Mouse (Mus musculus) limb, embryonic 14.5 days (tissue): ENCODE results near the gene Palld. TPM values are rescaled to one million over a fixed set of nuclear protein-coding genes. Genes with fewer than 3 reads are reported as not detected.

Experiments
- ATAC-seq: fragments of 200-750 bp; cut with Nextera tagmentation; 2 replicates; pipeline ENCODE4 v1.8.0; 2017; ENCODE audit warnings: low read depth, moderate number of reproducible peaks, moderate TSS enrichment; ENCODE audit not compliant: low FRiP score
- DNase-seq: peaks from one replicate; pipeline ENCODE4 v3.0.0-alpha.2; 2015; ENCODE audit warnings: low spot score
- H3K27ac ChIP-seq: fragments of 300-500 bp; sonication (generic); replicated peaks from 2 replicates; pipeline ENCODE4 v1.5.1; 2014; ENCODE audit warnings: low read depth, mild to moderate bottlenecking, low read length, moderate library complexity, mixed read lengths
- H3K27me3 ChIP-seq: fragments of 300-500 bp; sonication (generic); 2 replicates; pipeline ENCODE4 v1.6.1; 2014; ENCODE audit warnings: low read length, mixed read lengths; ENCODE audit not compliant: control insufficient read depth, insufficient read depth
- H3K36me3 ChIP-seq: fragments of 300-500 bp; sonication (generic); 2 replicates; pipeline ENCODE4 v1.6.1; 2014; ENCODE audit warnings: mild to moderate bottlenecking, low read length, moderate library complexity, mixed read lengths; ENCODE audit not compliant: control insufficient read depth, insufficient read depth
- H3K4me1 ChIP-seq: fragments of 300-500 bp; sonication (generic); 2 replicates; pipeline ENCODE4 v1.6.1; 2014; ENCODE audit warnings: antibody characterized with exemption, low read length, mixed read lengths; ENCODE audit not compliant: control insufficient read depth, insufficient read depth
- H3K4me2 ChIP-seq: fragments of 300-500 bp; sonication (generic); replicated peaks from 2 replicates; pipeline ENCODE4 v1.6.1; 2014; ENCODE audit warnings: low read depth, mild to moderate bottlenecking, low read length, moderate library complexity; ENCODE audit not compliant: severe bottlenecking
- H3K4me3 ChIP-seq: fragments of 300-500 bp; sonication (generic); replicated peaks from 2 replicates; pipeline ENCODE4 v1.5.1; 2014; ENCODE audit warnings: low read length
- H3K9ac ChIP-seq: fragments of 300-500 bp; sonication (generic); 2 replicates; pipeline ENCODE4 v1.6.1; 2014; ENCODE audit warnings: mild to moderate bottlenecking, low read depth, low read length, moderate library complexity; ENCODE audit not compliant: severe bottlenecking
- H3K9me3 ChIP-seq: fragments of 300-500 bp; sonication (generic); 2 replicates; pipeline ENCODE4 v1.6.1; 2016; ENCODE audit warnings: low read length; ENCODE audit not compliant: control insufficient read depth
- POLR2A ChIP-seq: fragments of 200-500 bp; IDR thresholded peaks from 2 replicates; pipeline ENCODE4 v1.8.0; 2012; ENCODE audit warnings: inconsistent platforms, mild to moderate bottlenecking, moderate library complexity, borderline replicate concordance; ENCODE audit not compliant: insufficient read depth, insufficient read length; ENCODE audit errors: extremely low read depth
- WGBS: fragments of 180-500 bp; shearing (Covaris S2); extraction: QIAGEN DNeasy Blood & Tissue Kit; methylation state at CpG from one replicate; pipeline ENCODE4 v1.1.7; 2014; 5-methylcytosine and 5-hydroxymethylcytosine counted together
- polyA plus RNA-seq, 2 experiments: library from polyadenylated mRNA; depleted of rRNA in 1 of 2; stranded (reverse) in 1 of 2; unstranded in 1 of 2; fragments of >200 nt; fragmentation: Nextera tagmentation in 1 of 2; extraction: Ambion mirVana in 1 of 2; gene quantifications; 2 replicates each; pipeline versions ENCODE4 v1.2.1 to v1.2.3; 2012 to 2014

Palld gene
- polyA plus RNA-seq, 2 experiments: 61.4 to 99.0 TPM

DNA sequence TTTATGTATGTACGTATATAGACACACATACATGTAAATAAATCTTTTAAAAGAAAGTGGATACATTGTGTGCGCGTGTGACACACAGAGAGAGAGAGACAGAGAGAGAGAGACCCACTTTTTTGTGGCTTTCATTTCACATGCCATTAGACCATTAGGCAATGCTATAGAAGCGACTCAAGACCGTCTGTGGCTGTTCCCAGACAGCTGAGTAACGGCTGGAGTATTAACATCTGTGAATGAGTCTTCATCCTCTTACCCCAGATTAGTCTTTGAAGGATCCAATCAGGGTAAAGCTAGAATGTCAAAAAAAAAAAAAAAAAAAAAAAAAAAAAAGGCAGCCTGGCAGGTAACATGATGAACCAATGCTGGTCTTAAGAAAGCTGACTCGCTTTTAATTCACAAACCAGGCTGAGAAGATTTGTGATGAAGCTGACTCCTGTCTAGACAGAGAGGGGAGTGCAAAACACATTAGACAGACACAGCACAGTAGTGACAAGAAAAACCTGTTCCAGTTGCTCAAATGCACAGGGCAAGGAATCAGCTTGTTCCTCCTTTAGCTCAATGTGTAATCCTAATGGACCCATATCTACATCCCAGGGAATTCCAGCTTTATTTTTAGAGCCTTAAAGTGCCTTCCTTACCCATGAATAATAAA lies 204.6 kb downstream of the Palld start:
- H3K9me3 ChIP-seq: no peaks in the 10 kb centered on the region
- peaks cover 25% of the 10 kb centered on the region for H3K4me1 ChIP-seq
- DNase-seq: no peak
- H3K9ac ChIP-seq: no peak overlapping the region
- no peak overlapping the region for H3K4me2 ChIP-seq
- no peak for TF ChIP-seq POLR2A
- 64% methylated on average over 7 of the region's 7 CpGs for WGBS
- no peak for ATAC-seq
- H3K36me3 ChIP-seq: peaks cover 21% of the 10 kb centered on the region; the same call in 1 of the 2 replicates
- H3K27ac ChIP-seq: no peak overlapping the region
- no peaks in the 10 kb centered on the region for H3K27me3 ChIP-seq
- no peak overlapping the region for H3K4me3 ChIP-seq

GRCm38 (mm10) chr8:61696846-61697455 lies 205.5 kb downstream of the Palld start:
- no peak for DNase-seq
- TF ChIP-seq POLR2A: no peak
- Histone ChIP-seq H3K4me2 (no peak overlapping the region), H3K27me3 (no peaks in the 10 kb centered on the region), H3K4me1 (peaks cover 21% of the 10 kb centered on the region), H3K4me3 (no peak overlapping the region), H3K36me3 (peaks cover 17% of the 10 kb centered on the region; the same call in 1 of the 2 replicates), H3K27ac (no peak overlapping the region), H3K9me3 (no peaks in the 10 kb centered on the region), H3K9ac (no peak overlapping the region)
- no peak for ATAC-seq
- 88% methylated on average over 2 of the region's 2 CpGs for WGBS

DNA sequence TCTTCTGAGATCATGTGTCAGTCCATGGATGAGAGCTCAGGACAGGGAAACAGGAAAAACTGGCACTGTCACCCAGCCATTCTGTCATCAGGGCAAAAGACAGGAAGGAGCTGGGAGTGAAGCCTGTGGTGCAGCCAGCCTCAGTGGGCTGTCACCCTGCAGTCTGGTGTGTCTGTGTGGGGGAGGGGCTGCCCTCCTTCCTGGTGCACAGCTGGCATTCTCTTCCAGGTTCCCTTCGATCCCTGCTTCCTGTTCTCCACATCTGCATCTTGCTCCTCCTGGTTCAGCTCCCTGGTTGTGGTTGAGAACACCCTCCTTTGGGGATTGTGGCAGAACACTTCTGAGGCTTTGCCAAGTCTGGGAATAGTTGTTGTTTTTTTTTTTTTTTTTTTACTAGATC lies 207.1 kb downstream of the Palld start:
- WGBS: 8% methylated on average over 1 of the region's 1 CpGs
- Histone ChIP-seq H3K4me3 (no peak overlapping the region), H3K4me1 (peaks cover 9% of the 10 kb centered on the region; the same call in 1 of the 2 replicates), H3K27me3 (no peaks in the 10 kb centered on the region), H3K4me2 (no peak overlapping the region), H3K9me3 (no peaks in the 10 kb centered on the region), H3K9ac (no peak overlapping the region), H3K36me3 (peaks cover 9% of the 10 kb centered on the region; the same call in 1 of the 2 replicates), H3K27ac (no peak overlapping the region)
- TF ChIP-seq POLR2A: no peak
- ATAC-seq (no peak), DNase-seq (peak; percentile 19)

DNA sequence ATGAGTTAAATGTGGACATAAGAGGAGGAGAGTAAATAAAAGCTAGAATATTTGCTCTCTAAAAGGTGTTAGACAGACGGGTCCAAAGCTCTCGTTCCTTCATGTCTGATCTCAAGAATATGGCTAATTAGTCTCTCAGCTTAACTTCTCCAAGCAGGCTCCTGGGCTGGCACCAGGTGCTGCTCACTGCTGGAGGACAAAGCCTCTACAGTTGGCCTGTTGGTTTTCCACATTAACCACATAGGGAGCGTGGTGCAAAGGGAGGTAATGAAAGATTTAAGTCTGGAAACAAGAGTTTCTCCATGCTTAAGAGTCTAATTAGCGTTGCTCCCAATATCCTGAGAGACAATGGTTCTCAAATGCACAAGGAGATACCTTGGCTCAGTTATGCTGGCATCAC lies 209.6 kb downstream of the Palld start:
- no peaks in the 10 kb centered on the region for H3K27me3 ChIP-seq
- H3K4me3 ChIP-seq: no peak overlapping the region
- 35% methylated on average over 4 of the region's 4 CpGs for WGBS
- H3K4me1 ChIP-seq: peaks cover 9% of the 10 kb centered on the region; the same call in 1 of the 2 replicates
- H3K36me3 ChIP-seq: no peaks in the 10 kb centered on the region
- TF ChIP-seq POLR2A: no peak
- no peak overlapping the region for H3K27ac ChIP-seq
- H3K4me2 ChIP-seq: no peak overlapping the region
- ATAC-seq (no peak), DNase-seq (no peak)
- H3K9ac ChIP-seq: no peak overlapping the region
- no peaks in the 10 kb centered on the region for H3K9me3 ChIP-seq

- no peaks in the 10 kb centered on the region for H3K27me3 ChIP-seq
- 88% methylated on average over 3 of the region's 3 CpGs for WGBS
- H3K9me3 ChIP-seq: no peaks in the 10 kb centered on the region
- TF ChIP-seq POLR2A: no peak
- H3K27ac ChIP-seq: no peak overlapping the region
- H3K9ac ChIP-seq: no peak overlapping the region
- H3K4me2 ChIP-seq: no peak overlapping the region
- DNase-seq (no peak), ATAC-seq (no peak)
- H3K4me3 ChIP-seq: no peak overlapping the region
- peaks cover 1% of the 10 kb centered on the region; the same call in 1 of the 2 replicates for H3K36me3 ChIP-seq
- H3K4me1 ChIP-seq: peaks cover 9% of the 10 kb centered on the region; the same call in 1 of the 2 replicates
Measured at GRCm38 (mm10) chr8:61692129-61692528, 210.4 kb downstream of the Palld start.
